Mouse (Mus musculus) stomach, embryonic 15.5 days (tissue): Measurements from ENCODE around the gene Nipal3. TPM values are rescaled to one million over a fixed set of nuclear protein-coding genes. Genes with fewer than 3 reads are reported as not detected.

Experiments
- ATAC-seq: fragments of 200-750 bp; cut with Nextera tagmentation; 2 replicates; pipeline ENCODE4 v1.8.0; 2017; ENCODE audit warnings: low read depth, moderate number of reproducible peaks, moderate TSS enrichment; ENCODE audit not compliant: insufficient read depth, low FRiP score
- H3K27ac ChIP-seq: fragments of 300-500 bp; sonication (generic); 2 replicates; pipeline ENCODE4 v1.5.1; 2015; ENCODE audit warnings: mild to moderate bottlenecking, inconsistent platforms
- H3K27me3 ChIP-seq: fragments of 300-500 bp; sonication (generic); replicated peaks from 2 replicates; pipeline ENCODE4 v1.6.1; 2015; ENCODE audit warnings: inconsistent platforms
- H3K36me3 ChIP-seq: fragments of 300-500 bp; sonication (generic); 2 replicates; pipeline ENCODE4 v1.6.1; 2015; ENCODE audit warnings: inconsistent platforms
- H3K4me1 ChIP-seq: fragments of 300-500 bp; sonication (generic); 2 replicates; pipeline ENCODE4 v1.6.1; 2015; ENCODE audit warnings: inconsistent platforms
- H3K4me2 ChIP-seq: fragments of 300-500 bp; sonication (generic); 2 replicates; pipeline ENCODE4 v1.6.1; 2015; ENCODE audit warnings: mild to moderate bottlenecking, inconsistent platforms
- H3K4me3 ChIP-seq: fragments of 300-500 bp; sonication (generic); replicated peaks from 2 replicates; pipeline ENCODE4 v1.5.1; 2015; ENCODE audit warnings: inconsistent platforms
- H3K9ac ChIP-seq: fragments of 300-500 bp; sonication (generic); 2 replicates; pipeline ENCODE4 v1.6.1; 2015; ENCODE audit warnings: inconsistent platforms
- H3K9me3 ChIP-seq: fragments of 300-500 bp; sonication (generic); 2 replicates; pipeline ENCODE4 v1.6.1; 2016; ENCODE audit warnings: inconsistent platforms
- WGBS: fragments of 180-500 bp; shearing (Covaris S2); methylation state at CpG from one replicate; pipeline ENCODE4 v1.1.7; 2015; 5-methylcytosine and 5-hydroxymethylcytosine counted together
- polyA plus RNA-seq: library from polyadenylated mRNA; unstranded; fragments of >200 nt; fragmentation: Nextera tagmentation; extraction: Ambion mirVana; gene quantifications from 2 replicates; pipeline ENCODE4 v1.2.1, GENCODE M21; 2015

The Nipal3 gene
- polyA plus RNA-seq, 1 experiment from 2014 or later: 4.5 TPM

- no peaks in the 10 kb centered on the region for H3K36me3 ChIP-seq
- no peaks in the 10 kb centered on the region for H3K9me3 ChIP-seq
- H3K27me3 ChIP-seq: no peaks in the 10 kb centered on the region
- no peak overlapping the region for H3K27ac ChIP-seq
- no peak overlapping the region for H3K4me3 ChIP-seq
- WGBS: 73% methylated on average over 3 of the region's 3 CpGs
- H3K4me1 ChIP-seq: peaks cover 11% of the 10 kb centered on the region; the same call in 1 of the 2 replicates
- no peak for ATAC-seq
- no peak overlapping the region for H3K9ac ChIP-seq
- H3K4me2 ChIP-seq: no peak overlapping the region
Measured at GRCm38 (mm10) chr4:135499831-135500230, 5.0 kb upstream of the Nipal3 start.

GRCm38 (mm10) chr4:135498136-135498535 is 3.3 kb upstream of the Nipal3 start:
- Histone ChIP-seq H3K9ac (no peak overlapping the region; the same call in 1 of the 2 replicates), H3K27ac (no peak overlapping the region), H3K36me3 (no peaks in the 10 kb centered on the region), H3K4me1 (peaks cover 19% of the 10 kb centered on the region), H3K9me3 (no peaks in the 10 kb centered on the region), H3K27me3 (no peaks in the 10 kb centered on the region), H3K4me2 (no peak overlapping the region), H3K4me3 (no peak overlapping the region)
- no peak for ATAC-seq
- 85% methylated on average over 6 of the region's 6 CpGs for WGBS

GRCm38 (mm10) chr4:135495810-135496209 is 972 bp upstream of the Nipal3 start:
- no peaks in the 10 kb centered on the region for H3K36me3 ChIP-seq
- no peak for ATAC-seq
- H3K4me1 ChIP-seq: peaks cover 19% of the 10 kb centered on the region
- no peaks in the 10 kb centered on the region for H3K9me3 ChIP-seq
- peak overlapping the region; percentile 66; the same call in 1 of the 2 replicates for H3K4me3 ChIP-seq
- WGBS: 17% methylated on average over 18 of the region's 18 CpGs
- no peak overlapping the region for H3K27ac ChIP-seq
- H3K9ac ChIP-seq: no peak overlapping the region
- no peaks in the 10 kb centered on the region for H3K27me3 ChIP-seq
- H3K4me2 ChIP-seq: peak overlapping the region; percentile 89; the same call in 1 of the 2 replicates

- H3K9ac ChIP-seq: 0 out of 2 replicates have a peak overlapping the region, but pooled peaks have one; percentile 26
Measured at GRCm38 (mm10) chr4:135495397-135495791, 556 bp upstream of the Nipal3 start.

DNA sequence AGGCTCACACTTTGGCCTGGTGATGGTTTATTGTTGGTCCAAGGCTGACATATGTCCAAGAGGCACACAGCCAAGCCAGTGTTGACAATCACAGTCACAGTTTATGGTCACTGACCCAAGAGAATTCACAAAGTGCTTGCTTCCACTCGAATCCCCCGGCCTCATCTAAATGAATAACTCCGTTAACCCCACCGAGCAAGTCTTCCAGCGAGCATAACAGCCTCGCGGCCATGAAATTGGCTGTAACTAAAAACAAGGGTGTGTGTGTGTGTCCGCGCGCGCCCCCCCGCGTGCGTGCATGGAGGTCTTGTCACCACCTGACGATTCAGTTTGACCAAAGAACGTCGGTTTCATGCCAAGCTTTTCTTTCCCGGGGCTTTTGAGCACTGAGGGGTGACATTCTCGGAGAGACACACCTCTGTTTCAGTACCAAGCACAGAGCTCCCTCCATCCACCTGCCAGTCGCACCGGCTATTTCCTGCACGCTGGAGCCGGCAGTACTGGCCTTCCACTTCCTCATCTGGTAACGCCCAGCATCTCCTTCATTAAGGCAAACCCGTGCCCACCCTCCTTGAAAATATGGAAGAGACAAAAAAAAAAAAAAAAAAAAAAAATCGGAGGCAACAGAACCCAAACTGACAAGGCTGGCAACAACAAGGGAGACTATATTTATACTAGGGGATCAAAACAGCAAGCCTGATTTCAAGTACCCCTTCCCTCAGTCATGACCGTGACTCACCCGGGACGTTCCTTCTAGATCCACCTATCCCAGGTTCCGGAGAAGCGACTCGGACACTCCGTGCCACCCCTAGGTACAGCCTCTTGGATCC is 932 bp downstream of the Nipal3 start:
- H3K27me3 ChIP-seq: no peaks in the 10 kb centered on the region
- no peaks in the 10 kb centered on the region for H3K9me3 ChIP-seq
- ATAC-seq: peak; percentile 4; the same call in 1 of the 2 replicates
- H3K4me1 ChIP-seq: peaks cover 19% of the 10 kb centered on the region
- peak overlapping the region; percentile 67 for H3K27ac ChIP-seq
- peak overlapping the region; percentile 32; the same call in 1 of the 2 replicates for H3K9ac ChIP-seq
- 2% methylated on average over 33 of the region's 33 CpGs for WGBS
- peak overlapping the region; percentile 89 for H3K4me2 ChIP-seq
- H3K4me3 ChIP-seq: peak overlapping the region; percentile 66
- no peaks in the 10 kb centered on the region for H3K36me3 ChIP-seq

More at GRCm38 (mm10) chr4:135495397-135495791, 556 bp upstream of the Nipal3 start:
- no peak for ATAC-seq
- Histone ChIP-seq H3K27ac (peak overlapping the region; percentile 82; the same call in 1 of the 2 replicates), H3K27me3 (no peaks in the 10 kb centered on the region), H3K36me3 (no peaks in the 10 kb centered on the region), H3K9me3 (no peaks in the 10 kb centered on the region), H3K4me2 (peak overlapping the region; percentile 89), H3K4me3 (peak overlapping the region; percentile 66), H3K4me1 (peaks cover 19% of the 10 kb centered on the region)
- WGBS: 12% methylated on average over 9 of the region's 9 CpGs

- H3K9me3 ChIP-seq: no peaks in the 10 kb centered on the region
Measured at GRCm38 (mm10) chr4:135493271-135493670, 1.6 kb downstream of the Nipal3 start.

DNA sequence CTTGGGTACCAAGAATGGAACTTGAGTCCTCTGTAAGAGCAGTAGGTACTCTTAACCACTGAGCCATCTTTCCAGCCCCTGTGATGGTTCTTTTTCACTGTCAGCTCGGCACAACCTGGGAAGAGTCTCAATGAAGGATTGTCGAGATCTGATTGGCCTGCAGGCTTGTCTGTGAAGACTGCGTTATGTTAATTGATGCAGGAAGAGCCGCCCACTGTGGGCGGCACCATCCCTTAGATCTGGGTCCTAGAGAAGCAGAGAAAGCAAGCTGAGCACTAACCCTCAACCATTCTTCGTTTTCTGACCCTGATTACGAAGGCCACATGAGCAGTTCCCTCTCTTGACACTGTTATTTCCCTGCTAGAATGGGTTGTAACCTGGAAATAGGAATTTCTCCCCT is 5.6 kb downstream of the Nipal3 start:
- Histone ChIP-seq H3K4me3 (no peak overlapping the region), H3K36me3 (no peaks in the 10 kb centered on the region), H3K4me1 (peaks cover 10% of the 10 kb centered on the region), H3K9ac (no peak overlapping the region), H3K9me3 (no peaks in the 10 kb centered on the region), H3K27ac (no peak overlapping the region), H3K27me3 (no peaks in the 10 kb centered on the region), H3K4me2 (no peak overlapping the region)
- WGBS: 93% methylated on average over 7 of the region's 7 CpGs
- no peak for ATAC-seq

More at GRCm38 (mm10) chr4:135493271-135493670, 1.6 kb downstream of the Nipal3 start:
- 38% methylated on average over 4 of the region's 4 CpGs for whole genome bisulfite sequencing
- Histone ChIP-seq H3K27ac (0 out of 2 replicates have a peak overlapping the region, but pooled peaks have one; percentile 67), H3K27me3 (no peaks in the 10 kb centered on the region), H3K36me3 (no peaks in the 10 kb centered on the region), H3K4me3 (peak overlapping the region; percentile 66), H3K9ac (no peak overlapping the region), H3K4me1 (peaks cover 19% of the 10 kb centered on the region), H3K4me2 (peak overlapping the region; percentile 89)
- ATAC-seq: no peak

DNA sequence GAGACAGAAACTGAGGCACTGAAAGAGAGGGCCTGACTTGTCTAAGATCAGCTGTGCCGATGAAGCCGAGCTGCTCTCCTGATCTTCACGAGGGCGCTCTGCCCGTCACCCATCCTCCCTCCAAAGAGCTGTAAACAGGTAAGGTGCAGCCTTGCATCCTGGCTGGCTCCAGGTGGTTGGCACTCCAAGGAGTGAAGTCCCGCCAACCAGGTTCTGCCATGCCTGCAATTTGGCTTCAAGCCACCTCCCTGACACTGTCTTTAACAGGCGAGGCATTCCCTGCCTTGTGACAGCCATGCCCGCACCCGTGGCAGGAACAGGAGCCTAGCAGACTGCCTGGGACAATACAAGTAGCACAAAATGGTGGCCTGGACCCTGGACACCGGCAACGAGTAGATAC is 8.5 kb downstream of the Nipal3 start:
- no peaks in the 10 kb centered on the region for H3K9me3 ChIP-seq
- no peaks in the 10 kb centered on the region for H3K27me3 ChIP-seq
- H3K4me1 ChIP-seq: peaks cover 4% of the 10 kb centered on the region; the same call in 1 of the 2 replicates
- H3K9ac ChIP-seq: no peak overlapping the region
- H3K36me3 ChIP-seq: no peaks in the 10 kb centered on the region
- WGBS: 86% methylated on average over 11 of the region's 11 CpGs
- H3K27ac ChIP-seq: no peak overlapping the region
- no peak overlapping the region for H3K4me3 ChIP-seq
- no peak for ATAC-seq
- H3K4me2 ChIP-seq: no peak overlapping the region

- H3K4me1 ChIP-seq: peaks cover 4% of the 10 kb centered on the region; the same call in 1 of the 2 replicates
Measured at GRCm38 (mm10) chr4:135485086-135485485, 9.8 kb downstream of the Nipal3 start.

DNA sequence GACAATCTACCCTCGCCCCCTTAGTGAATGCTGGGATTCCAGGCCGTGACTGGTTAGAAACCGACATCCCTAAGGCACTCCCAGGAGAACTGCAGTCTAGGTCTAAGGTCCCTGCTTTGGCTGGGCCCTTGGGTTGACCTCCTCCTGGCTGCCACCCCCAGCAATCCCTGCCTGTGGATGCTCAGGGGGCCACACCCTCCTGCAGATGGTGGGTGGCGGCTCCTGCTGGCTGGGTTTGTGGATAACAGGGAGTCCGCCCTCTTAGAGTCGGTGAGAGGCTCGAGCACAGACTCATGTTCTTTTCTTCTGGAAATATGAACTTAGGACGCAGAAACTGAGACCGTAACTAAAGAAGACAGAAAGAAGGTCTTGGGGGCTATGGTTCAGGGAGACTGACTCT is 14.5 kb downstream of the Nipal3 start:
- Histone ChIP-seq H3K4me2 (no peak overlapping the region), H3K36me3 (no peaks in the 10 kb centered on the region), H3K27ac (no peak overlapping the region), H3K4me3 (no peak overlapping the region), H3K27me3 (no peaks in the 10 kb centered on the region), H3K9me3 (no peaks in the 10 kb centered on the region), H3K9ac (no peak overlapping the region), H3K4me1 (peaks cover 4% of the 10 kb centered on the region; the same call in 1 of the 2 replicates)
- WGBS: 74% methylated on average over 9 of the region's 9 CpGs
- no peak for ATAC-seq

More at GRCm38 (mm10) chr4:135485086-135485485, 9.8 kb downstream of the Nipal3 start:
- H3K27me3 ChIP-seq: no peaks in the 10 kb centered on the region
- H3K9ac ChIP-seq: no peak overlapping the region
- H3K4me3 ChIP-seq: no peak overlapping the region
- ATAC-seq: no peak
- no peak overlapping the region for H3K27ac ChIP-seq
- no peaks in the 10 kb centered on the region for H3K36me3 ChIP-seq
- H3K4me2 ChIP-seq: no peak overlapping the region
- H3K9me3 ChIP-seq: no peaks in the 10 kb centered on the region
- 56% methylated on average over 10 of the region's 10 CpGs for WGBS

DNA sequence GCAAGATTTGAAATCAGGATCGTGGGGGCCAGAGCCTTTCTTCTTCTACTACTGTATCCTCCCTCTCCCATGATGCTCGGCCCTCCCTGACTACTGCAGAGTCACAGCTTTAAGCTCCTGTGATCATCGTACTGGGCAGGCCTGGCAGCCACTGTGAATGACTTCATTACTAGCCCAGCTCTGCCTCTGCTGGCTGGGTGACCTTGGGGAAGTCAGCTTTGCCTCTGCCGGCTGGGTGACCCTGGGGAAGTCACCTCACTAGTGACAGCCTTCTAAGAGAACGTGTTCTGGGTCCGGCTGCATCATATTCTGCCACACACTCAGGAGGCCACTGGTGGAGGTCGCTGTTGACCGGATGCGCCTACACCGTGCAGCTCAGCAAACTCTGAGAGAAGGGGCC is 17.0 kb downstream of the Nipal3 start:
- ATAC-seq: no peak
- Histone ChIP-seq H3K9me3 (no peaks in the 10 kb centered on the region), H3K36me3 (no peaks in the 10 kb centered on the region), H3K27ac (no peak overlapping the region), H3K4me3 (no peak overlapping the region), H3K4me2 (no peak overlapping the region), H3K9ac (no peak overlapping the region), H3K4me1 (no peaks in the 10 kb centered on the region), H3K27me3 (no peaks in the 10 kb centered on the region)
- WGBS: 83% methylated on average over 10 of the region's 10 CpGs

DNA sequence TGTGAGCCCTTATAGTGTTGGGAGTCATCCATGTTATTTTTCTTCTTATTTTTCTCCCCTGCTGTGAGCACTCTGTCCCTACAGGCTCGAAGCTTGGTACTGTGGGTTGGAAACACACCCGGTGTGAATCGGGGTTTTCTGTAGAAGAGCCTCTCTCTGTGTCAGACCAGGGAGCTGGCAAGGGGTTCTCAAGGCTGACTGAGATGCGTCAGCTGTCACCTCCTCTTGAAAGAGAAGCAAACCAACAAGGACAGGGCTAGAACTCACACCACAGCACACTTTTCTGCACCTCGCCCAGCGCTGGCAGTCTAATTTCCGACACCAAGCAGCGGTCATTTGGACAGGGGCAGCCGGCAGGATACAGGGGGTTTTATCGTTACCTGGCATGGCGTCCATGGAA is 31.4 kb downstream of the Nipal3 start:
- Histone ChIP-seq H3K9me3 (no peaks in the 10 kb centered on the region), H3K9ac (no peak overlapping the region), H3K4me2 (no peak overlapping the region), H3K36me3 (no peaks in the 10 kb centered on the region; the same call in 1 of the 2 replicates), H3K4me1 (no peaks in the 10 kb centered on the region), H3K4me3 (no peak overlapping the region), H3K27ac (no peak overlapping the region), H3K27me3 (no peaks in the 10 kb centered on the region)
- ATAC-seq: no peak
- 91% methylated on average over 11 of the region's 11 CpGs for WGBS
